Mouse (Mus musculus): Measurements from ENCODE around the gene Spef1.

Gene Spef1

GRCm38 (mm10) chr2:131125964-131126815 lies 60.9 kb downstream of the Spef1 start:
- DNase-seq (ENCODE audit: low read depth in 1 of 2, low spot score in 2 of 2) = no peak

- DNase-seq (ENCODE audit: low read depth in 1 of 2, low spot score in 2 of 2) = no peak
These were observed 61.7 kb downstream of the Spef1 start for GRCm38 (mm10) chr2:131125157-131125963.

- DNase-seq (ENCODE audit: low read depth in 1 of 2, low spot score in 2 of 2) = no peak
These were observed 62.9 kb downstream of the Spef1 start for GRCm38 (mm10) chr2:131124166-131124565.

All from monocyte, adult 2 months (primary cell).